Mouse (Mus musculus) kidney, postnatal 4 days (tissue): ENCODE measurements at regions not wholly inside any gene's neighbourhood (a gene's known extent, or its start where the extent isn't known, plus 50 kb on each side); places are given as distances from the start of the nearest gene placed in this dataset.

Experiments
- DNase-seq, 2 experiments: peaks; one replicate each; pipeline ENCODE4 v3.0.0; 2021; ENCODE audit warnings: mixed read lengths in 2 of 2

DNA sequence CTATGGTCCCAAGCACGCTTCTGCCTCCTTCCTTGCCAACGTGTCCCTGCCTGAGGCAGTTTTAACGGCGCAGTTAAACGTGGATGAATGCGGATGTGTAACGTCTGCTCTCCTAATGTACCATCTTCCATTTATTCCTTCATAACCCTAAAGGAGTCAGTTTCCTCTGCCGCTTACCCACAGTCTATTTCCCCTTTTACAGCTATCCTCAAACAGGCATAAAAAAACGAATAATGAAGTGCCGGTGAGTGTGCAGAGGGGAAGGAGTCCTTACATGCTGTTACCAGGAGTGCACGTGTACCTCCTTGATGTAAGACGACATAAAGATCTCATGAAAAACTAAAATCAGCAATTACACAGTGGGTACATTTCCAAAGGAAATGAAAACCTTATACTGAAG, 54.3 kb upstream of the Krtap11-1 start:
- no peak for DNase-seq
